Mouse (Mus musculus): Measurements from ENCODE around the gene Polq.

The Polq gene

DNA sequence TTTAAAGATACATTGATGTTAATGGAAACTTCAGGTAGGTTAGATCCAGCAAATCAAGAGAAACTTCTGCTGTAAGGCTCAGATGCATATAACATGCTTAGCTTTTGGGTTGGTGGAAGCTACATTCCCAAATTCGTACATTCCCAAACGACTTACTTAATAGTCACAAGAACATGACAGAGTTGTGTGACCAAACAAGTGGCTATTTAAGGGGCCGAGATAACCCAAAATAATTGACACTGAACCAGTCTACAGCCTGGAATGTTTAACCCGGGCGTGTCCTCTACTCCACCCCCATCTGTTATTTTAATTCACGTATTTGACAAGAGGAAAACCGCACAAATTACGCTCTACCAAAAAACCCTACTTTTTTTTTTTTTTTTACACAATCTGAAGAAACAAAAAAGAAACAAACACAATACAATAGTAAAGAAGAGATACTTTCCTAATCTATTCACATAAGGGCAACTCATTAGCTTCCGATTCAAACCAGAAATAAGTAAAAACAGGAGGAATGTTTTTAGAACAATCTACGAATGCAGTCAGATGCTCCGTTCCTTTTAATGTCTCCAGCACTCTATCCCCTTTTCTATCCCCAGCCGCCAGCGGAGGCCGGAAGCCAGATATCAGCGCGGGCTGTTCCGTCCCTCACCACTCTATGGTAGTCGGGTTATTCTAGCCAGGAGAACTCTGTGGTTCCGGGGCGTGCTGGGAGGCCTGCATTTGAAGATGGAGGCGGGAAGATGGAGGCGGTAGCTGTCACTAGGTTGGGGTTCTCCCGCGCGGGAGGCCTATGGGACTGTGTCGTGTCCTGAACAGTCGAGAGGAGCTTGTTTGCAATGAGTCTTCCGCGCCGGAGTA lies at the start of gene Polq:
Polq (plus strand) TSS at position 726 of the 861 bp plus-strand sequence.
- in situ Hi-C loops (cut with MboI; ENCODE audit: low pct_unique_long_range_greater_than_20kb in 1 of 2, low sequenced_read_pairs in 2 of 2, unreplicated experiment in 1 of 2): no loop called here

DNA sequence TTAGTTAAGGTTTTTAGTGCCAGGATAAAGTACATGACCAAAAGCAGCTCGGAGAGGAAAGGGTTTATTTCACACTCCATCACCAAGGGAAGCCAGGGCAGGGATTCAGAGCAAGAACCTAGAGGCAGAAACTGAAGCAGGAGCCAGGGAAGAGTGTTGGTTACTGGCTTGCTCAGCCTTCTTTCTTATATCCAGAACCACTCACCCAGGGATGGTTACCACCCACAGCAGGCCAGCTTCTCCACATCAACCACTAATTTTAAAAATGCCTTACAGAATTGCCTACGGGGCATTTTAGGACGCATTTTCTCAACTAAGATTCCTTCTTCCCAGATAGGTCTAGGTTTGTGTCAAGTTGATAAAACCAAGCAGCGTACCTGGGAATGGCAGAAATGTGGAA lies 48.2 kb upstream of the Polq start:
- in situ Hi-C loops (cut with MboI; ENCODE audit: low pct_unique_long_range_greater_than_20kb in 1 of 2, low sequenced_read_pairs in 2 of 2, unreplicated experiment in 1 of 2): no loop called here

- in situ Hi-C loops (cut with MboI; ENCODE audit: low pct_unique_long_range_greater_than_20kb in 1 of 2, low sequenced_read_pairs in 2 of 2, unreplicated experiment in 1 of 2): no loop called here
These were observed 32.5 kb upstream of the Polq start for GRCm38 (mm10) chr16:36979127-36979526.

GRCm38 (mm10) chr16:36983796-36984195 lies 27.8 kb upstream of the Polq start:
- in situ Hi-C loops (cut with MboI; ENCODE audit: low pct_unique_long_range_greater_than_20kb in 1 of 2, low sequenced_read_pairs in 2 of 2, unreplicated experiment in 1 of 2): no loop called here

DNA sequence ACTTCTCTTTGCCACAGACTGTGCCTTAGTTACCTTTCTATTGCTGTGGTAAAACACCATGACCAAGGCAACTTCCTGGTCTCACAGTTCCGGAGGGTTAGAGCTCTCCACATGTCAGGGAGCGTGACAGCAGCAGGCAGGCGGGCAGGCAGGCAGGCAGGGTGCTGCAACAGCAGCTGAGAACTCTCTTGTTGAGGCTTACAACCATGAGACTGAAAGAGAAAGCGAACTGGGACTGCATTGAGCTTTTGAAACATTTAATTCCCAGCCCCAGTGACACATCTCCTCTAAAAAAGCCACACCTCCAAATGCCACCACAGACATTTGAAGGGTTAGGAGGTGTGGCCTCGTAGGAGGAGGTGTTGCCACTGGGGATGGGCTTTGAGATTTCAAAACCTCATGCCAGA lies 25.9 kb upstream of the Polq start:
- in situ Hi-C loops (cut with MboI; ENCODE audit: low pct_unique_long_range_greater_than_20kb in 1 of 2, low sequenced_read_pairs in 2 of 2, unreplicated experiment in 1 of 2): no loop called here

- in situ Hi-C loops (cut with MboI; ENCODE audit: low pct_unique_long_range_greater_than_20kb in 1 of 2, low sequenced_read_pairs in 2 of 2, unreplicated experiment in 1 of 2): no loop called here
These were observed 24.2 kb upstream of the Polq start for GRCm38 (mm10) chr16:36987399-36987798.

DNA sequence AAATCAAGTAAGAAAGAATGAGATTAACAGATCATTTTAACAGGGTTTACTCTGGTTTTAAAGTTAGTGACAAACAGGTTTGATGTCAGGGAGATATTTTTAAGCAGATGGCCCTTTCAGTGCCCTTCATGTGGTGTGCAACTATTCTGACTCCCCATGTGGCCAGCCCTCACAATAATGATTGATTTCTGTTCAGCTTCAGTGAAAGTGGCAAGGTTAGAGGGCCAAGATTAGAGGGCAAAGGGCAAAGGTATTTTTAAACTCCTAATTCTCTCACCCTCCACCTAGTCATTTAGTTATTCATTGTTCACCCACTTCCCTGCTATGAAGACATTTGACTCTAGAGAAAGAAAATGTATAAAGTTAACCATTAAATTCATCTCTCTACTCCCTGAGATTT lies 23.5 kb upstream of the Polq start:
- in situ Hi-C loops (cut with MboI; ENCODE audit: low pct_unique_long_range_greater_than_20kb in 1 of 2, low sequenced_read_pairs in 2 of 2, unreplicated experiment in 1 of 2): no loop called here

DNA sequence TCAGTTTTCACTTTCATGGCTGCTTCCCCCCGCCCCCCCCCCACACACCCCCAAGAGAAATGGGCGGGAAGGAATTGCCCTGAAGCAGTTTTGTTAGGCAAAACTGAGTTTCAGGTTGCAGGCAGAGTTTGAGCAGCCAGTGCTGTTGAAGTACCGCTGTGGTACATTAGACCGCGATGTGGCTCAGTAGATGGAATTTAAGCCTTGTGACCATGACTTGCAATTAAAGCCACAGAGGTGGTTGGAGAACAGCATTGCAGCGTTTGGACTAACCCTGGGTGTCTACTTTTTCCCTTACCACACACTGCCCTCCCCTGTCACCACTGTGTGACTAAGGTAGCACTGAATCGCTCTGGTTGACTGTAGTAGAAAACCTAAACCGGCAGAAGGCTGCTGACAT lies 22.1 kb upstream of the Polq start:
- in situ Hi-C loops (cut with MboI; ENCODE audit: low pct_unique_long_range_greater_than_20kb in 1 of 2, low sequenced_read_pairs in 2 of 2, unreplicated experiment in 1 of 2): no loop called here

DNA sequence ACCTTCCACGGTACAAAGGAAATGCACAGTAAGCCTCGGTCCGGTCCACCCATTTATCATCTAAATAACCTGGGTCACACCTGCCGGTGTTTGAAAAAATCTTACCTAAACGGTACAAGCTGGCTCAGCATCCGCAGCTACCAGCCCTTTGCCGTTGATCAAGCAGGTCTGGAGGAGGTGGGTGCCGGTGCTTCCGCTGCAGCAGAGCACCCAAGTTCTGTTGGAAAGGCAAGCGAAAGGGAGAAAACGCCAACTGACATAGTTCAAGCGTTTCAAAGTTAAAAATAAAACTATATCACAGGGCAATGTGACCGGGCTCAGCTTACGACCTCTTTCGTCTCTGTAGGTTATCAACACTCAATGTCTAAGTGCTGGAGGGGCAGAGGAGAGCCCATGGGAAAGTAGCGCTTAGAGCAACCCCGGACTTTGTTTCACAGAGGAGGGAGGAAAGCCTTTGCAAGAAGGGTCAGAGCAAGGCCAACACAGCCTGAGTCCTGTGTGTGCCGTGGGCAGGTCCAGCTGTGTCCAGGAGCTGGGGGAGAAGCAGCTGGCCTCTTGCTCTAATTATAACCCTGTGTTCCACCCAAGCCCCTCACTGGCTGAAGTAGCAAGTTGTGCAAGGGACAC lies 21.5 kb upstream of the Polq start, which contains the start of gene Fbxo40:
Fbxo40 (minus strand) TSS at position 469 of the 627 bp plus-strand sequence.
- in situ Hi-C loops (cut with MboI; ENCODE audit: low pct_unique_long_range_greater_than_20kb in 1 of 2, low sequenced_read_pairs in 2 of 2, unreplicated experiment in 1 of 2): no loop called here

GRCm38 (mm10) chr16:36997650-36998049 lies 13.9 kb upstream of the Polq start:
- in situ Hi-C loops (cut with MboI; ENCODE audit: low pct_unique_long_range_greater_than_20kb in 1 of 2, low sequenced_read_pairs in 2 of 2, unreplicated experiment in 1 of 2): no loop called here

DNA sequence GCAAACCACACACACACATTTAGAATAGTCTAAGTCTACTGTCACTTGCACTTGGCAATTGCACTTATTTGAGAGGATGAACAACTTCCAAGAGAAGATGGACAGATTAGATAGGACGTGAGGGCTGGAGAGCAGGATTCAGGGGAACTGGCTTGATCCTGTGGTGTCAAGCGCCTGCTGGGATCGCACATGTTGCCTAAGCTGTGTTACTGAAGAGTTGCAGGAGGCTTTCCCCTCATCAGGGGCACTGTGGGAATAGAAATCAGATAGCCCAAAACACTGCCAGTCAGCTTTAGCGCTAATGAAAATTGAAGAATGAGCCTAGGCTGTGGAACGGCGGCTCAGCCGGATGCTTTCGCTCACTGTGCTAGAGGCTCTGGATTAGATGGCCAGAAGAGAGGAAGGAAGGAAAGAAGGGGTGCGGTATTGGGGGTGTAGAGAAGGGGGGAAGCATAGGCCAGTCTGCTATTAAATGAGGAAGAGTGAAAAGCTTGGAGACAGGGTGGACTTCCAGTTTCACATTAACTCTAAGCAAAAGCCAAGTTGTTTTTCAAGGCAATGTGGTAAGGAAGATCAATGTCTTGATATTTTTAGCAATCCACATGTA lies 12.1 kb upstream of the Polq start:
- in situ Hi-C loops (cut with MboI; ENCODE audit: low pct_unique_long_range_greater_than_20kb in 1 of 2, low sequenced_read_pairs in 2 of 2, unreplicated experiment in 1 of 2): no loop called here

DNA sequence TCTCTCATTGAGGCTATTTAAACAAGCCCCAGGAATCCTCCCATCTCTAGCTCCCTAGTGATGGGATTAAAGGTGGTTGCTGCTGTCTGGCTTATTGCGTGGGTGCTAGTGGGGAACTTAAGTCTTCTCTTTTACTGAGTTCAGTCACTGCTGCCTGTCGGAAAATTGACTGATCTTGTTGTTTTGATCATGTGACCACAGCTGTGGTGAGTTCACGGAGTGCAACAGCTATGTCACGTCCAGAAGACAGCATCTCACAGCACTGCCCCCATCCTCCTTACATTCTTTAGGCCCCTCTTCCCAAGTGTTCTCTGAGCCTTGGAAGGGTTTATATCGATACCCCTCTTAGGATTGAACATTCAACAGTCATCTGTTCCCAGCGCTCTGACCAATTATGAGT lies 2.3 kb upstream of the Polq start:
- in situ Hi-C loops (cut with MboI; ENCODE audit: low pct_unique_long_range_greater_than_20kb in 1 of 2, low sequenced_read_pairs in 2 of 2, unreplicated experiment in 1 of 2): no loop called here

- in situ Hi-C loops (cut with MboI; ENCODE audit: low pct_unique_long_range_greater_than_20kb in 1 of 2, low sequenced_read_pairs in 2 of 2, unreplicated experiment in 1 of 2): no loop called here
These were observed 1.2 kb upstream of the Polq start for GRCm38 (mm10) chr16:37010370-37010769.

DNA sequence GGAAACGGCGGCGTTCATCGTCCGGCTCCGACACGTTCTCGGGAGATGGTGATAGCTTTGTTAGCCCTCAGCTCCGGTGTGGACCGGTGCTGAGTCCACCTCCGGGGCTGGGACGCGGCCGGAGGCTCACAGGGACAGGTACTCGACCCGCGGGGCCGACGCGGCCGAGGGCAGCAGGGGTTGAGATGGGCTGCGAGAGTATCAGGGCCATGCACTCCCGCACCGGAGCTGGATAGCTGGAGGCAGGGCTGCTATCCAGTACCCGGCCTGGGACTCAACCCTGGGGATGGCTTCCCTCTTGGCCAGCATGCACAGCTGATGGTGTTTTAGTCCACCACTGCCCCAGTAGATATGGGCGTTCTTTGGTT lies 320 bp downstream of the Polq start:
- in situ Hi-C loops (cut with MboI; ENCODE audit: low pct_unique_long_range_greater_than_20kb in 1 of 2, low sequenced_read_pairs in 2 of 2, unreplicated experiment in 1 of 2): no loop called here

DNA sequence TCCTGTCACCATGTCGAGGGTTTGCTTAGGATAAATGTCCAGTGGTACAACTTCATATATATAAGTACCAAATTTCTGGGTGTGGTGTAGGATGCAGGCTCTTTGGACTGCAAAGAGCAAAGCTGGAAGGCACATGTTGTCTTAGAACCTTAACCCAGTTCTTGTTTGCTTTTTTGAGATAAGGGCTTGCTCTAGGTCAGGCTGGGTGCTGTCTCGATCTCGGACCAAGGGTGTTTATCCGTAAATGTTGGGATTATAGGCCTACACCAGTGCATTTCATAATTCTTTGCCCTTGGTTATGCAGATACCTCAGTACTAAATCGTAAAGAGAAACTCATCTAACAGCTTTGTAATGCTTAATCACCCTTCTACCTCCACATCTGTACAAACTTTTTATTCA lies 750 bp downstream of the Polq start:
- in situ Hi-C loops (cut with MboI; ENCODE audit: low pct_unique_long_range_greater_than_20kb in 1 of 2, low sequenced_read_pairs in 2 of 2, unreplicated experiment in 1 of 2): no loop called here

GRCm38 (mm10) chr16:37027581-37027980 lies 16.0 kb downstream of the Polq start:
- in situ Hi-C loops (cut with MboI; ENCODE audit: low pct_unique_long_range_greater_than_20kb in 1 of 2, low sequenced_read_pairs in 2 of 2, unreplicated experiment in 1 of 2): no loop called here

DNA sequence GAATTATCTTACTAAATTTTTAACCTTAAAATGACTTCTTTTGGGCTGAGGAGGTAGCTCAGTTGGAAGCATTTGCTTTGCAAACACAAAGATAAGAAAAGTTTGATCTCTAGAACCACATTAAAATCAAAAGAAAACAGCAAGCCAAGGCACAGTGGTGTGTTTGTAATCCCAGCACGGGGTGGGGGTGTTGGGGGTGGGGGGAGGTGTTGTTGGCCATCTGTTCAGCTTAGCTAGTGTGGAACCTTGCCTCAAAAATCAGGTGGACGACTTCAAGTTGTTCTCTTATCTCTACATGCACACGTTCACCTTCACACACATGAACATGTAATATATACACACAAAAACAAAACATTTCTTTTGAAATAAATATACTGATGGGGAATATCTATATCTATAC lies 20.4 kb downstream of the Polq start:
- in situ Hi-C loops (cut with MboI; ENCODE audit: low pct_unique_long_range_greater_than_20kb in 1 of 2, low sequenced_read_pairs in 2 of 2, unreplicated experiment in 1 of 2): no loop called here

GRCm38 (mm10) chr16:37034751-37035150 lies 23.2 kb downstream of the Polq start:
- in situ Hi-C loops (cut with MboI; ENCODE audit: low pct_unique_long_range_greater_than_20kb in 1 of 2, low sequenced_read_pairs in 2 of 2, unreplicated experiment in 1 of 2): no loop called here

DNA sequence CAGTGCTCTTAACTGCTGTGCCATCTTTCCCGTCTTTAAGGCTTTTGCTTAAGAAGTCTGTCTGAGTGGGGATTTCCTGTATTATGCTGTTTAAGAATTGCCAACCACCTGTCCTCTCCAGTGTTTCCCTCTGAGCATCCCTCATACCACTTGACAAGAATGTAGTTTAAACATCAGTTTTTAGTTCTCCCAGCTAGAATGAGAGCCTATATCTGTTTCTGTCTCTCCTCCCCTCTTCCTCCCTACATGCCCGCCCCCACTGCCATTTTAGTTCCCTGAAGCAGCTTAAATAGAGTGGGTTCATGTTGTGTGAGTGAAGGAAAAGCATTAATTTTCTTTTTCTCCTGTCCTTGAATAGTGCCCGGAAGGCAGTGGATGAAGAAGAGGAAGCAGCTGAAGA lies 48.0 kb downstream of the Polq start:
- in situ Hi-C loops (cut with MboI; ENCODE audit: low pct_unique_long_range_greater_than_20kb in 1 of 2, low sequenced_read_pairs in 2 of 2, unreplicated experiment in 1 of 2): no loop called here

GRCm38 (mm10) chr16:37061261-37061660 lies 49.7 kb downstream of the Polq start:
- in situ Hi-C loops (cut with MboI; ENCODE audit: low pct_unique_long_range_greater_than_20kb in 1 of 2, low sequenced_read_pairs in 2 of 2, unreplicated experiment in 1 of 2): no loop called here

All from mouse embryonic stem cell (cell line).